In the genomic region with DNA sequence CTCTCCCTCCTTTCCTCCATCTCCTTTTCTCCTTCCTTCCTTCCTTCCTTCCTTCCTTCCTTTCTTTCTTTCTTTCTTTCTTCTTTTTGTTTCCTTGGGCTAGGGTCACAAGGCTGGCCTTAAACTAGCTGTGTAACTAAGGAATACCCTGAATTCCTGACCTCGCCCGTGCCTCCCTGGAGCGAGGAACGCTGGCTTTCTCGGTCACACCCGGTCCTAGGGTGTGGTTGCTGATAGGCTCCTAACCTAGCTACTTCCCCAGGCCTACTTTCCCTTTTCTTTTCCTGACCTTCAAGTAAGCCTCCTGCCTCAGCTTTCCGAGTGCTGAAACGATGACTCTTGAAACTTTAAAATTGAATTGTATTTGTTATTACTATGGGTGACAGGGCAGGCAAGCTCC, we compare ENCODE assay signal across 9 mouse cellular contexts. TPM values are rescaled to one million over a fixed set of nuclear protein-coding genes. Genes with fewer than 3 reads are reported as not detected.
DNase-seq lines count a peak whose midpoint lies in the region; ATAC-seq and TF ChIP-seq lines count a peak whose summit lies in the region.
"Had no signal": no experiment of that assay in that cellular context is flagged by ENCODE, and none has a peak within 500 bp of the region (broad histone marks: within the 10 kb centered on the region; RNA-seq: fewer than 3 reads in every experiment).

No protein-coding gene starts in this region.

- DNase-seq in forebrain, embryonic 10.5 days (ENCODE audit: extremely low spot score, low spot score): no peak
- DNase-seq in forebrain, embryonic 11.5 days (ENCODE audit: low spot score): no peak
- peak; percentile 8 for DNase-seq in lung, embryonic 14.5 days
- DNase-seq in lung, postnatal 14 days: no peak
- DNase-seq in large intestine, adult 2 months (ENCODE audit: low read depth, low spot score): peak; percentile 71
- DNase-seq in cerebellum, postnatal 25 days: no peak
- DNase-seq in layer of hippocampus, postnatal 14 days (ENCODE audit: low spot score in 2 of 2): no peak

- no peak overlapping the region for H3K4me2 ChIP-seq in forebrain, embryonic 11.5 days (ENCODE audit: low read depth, low read length, severe bottlenecking)
- no peak overlapping the region for H3K4me2 ChIP-seq in lung, embryonic 14.5 days
- H3K4me2 ChIP-seq in stomach, embryonic 14.5 days (replicated peaks; ENCODE audit: low read depth, low read length): no peak overlapping the region

- TF ChIP-seq CTCF in lung, embryonic 14.5 days (IDR thresholded peaks at IDR 0.05; ENCODE audit: low read depth): no peak

- no peak overlapping the region for H3K4me3 ChIP-seq in forebrain, embryonic 10.5 days
- H3K4me3 ChIP-seq in forebrain, embryonic 11.5 days (ENCODE audit: low read depth, low read length): no peak overlapping the region
- H3K4me3 ChIP-seq in lung, embryonic 14.5 days (ENCODE audit: low read depth, low read length): no peak overlapping the region
- H3K4me3 ChIP-seq in stomach, embryonic 14.5 days (ENCODE audit: low read depth, low read length): no peak overlapping the region

- H3K9me3 ChIP-seq in forebrain, embryonic 10.5 days: peaks cover 5% of the 10 kb centered on the region; the same call in 1 of the 2 replicates
- no peaks in the 10 kb centered on the region for H3K9me3 ChIP-seq in forebrain, embryonic 11.5 days (ENCODE audit: control insufficient read depth, low read length)
- H3K9me3 ChIP-seq in lung, embryonic 14.5 days (ENCODE audit: low read depth, low read length): no peaks in the 10 kb centered on the region
- no peaks in the 10 kb centered on the region for H3K9me3 ChIP-seq in stomach, embryonic 14.5 days (ENCODE audit: control insufficient read depth, low read depth, low read length)

- 61% methylated on average over 8 of the region's 8 CpGs for WGBS in forebrain, embryonic 10.5 days
- 68% methylated on average over 8 of the region's 8 CpGs for WGBS in forebrain, embryonic 11.5 days
- whole genome bisulfite sequencing in lung, embryonic 14.5 days: 32% methylated on average over 8 of the region's 8 CpGs
- 17% methylated on average over 8 of the region's 8 CpGs for WGBS in large intestine, adult 2 months
- WGBS in stomach, embryonic 14.5 days: 38% methylated on average over 8 of the region's 8 CpGs

- H3K4me1 ChIP-seq in forebrain, embryonic 10.5 days: peaks cover 42% of the 10 kb centered on the region
- peaks cover 8% of the 10 kb centered on the region; the same call in 1 of the 2 replicates for H3K4me1 ChIP-seq in forebrain, embryonic 11.5 days (replicated peaks; ENCODE audit: control insufficient read depth, insufficient read depth, low read length)
- 0 out of 2 replicates have a peak, but pooled peaks cover 9% of the 10 kb centered on the region for H3K4me1 ChIP-seq in lung, embryonic 14.5 days (ENCODE audit: insufficient read depth)
- H3K4me1 ChIP-seq in stomach, embryonic 14.5 days (ENCODE audit: control insufficient read depth, insufficient read depth, low read length): no peaks in the 10 kb centered on the region; the same call in 1 of the 2 replicates

- H3K36me3 ChIP-seq in forebrain, embryonic 10.5 days (replicated peaks): no peaks in the 10 kb centered on the region
- H3K36me3 ChIP-seq in forebrain, embryonic 11.5 days (ENCODE audit: control insufficient read depth, insufficient read depth, low read length): no peaks in the 10 kb centered on the region
- H3K36me3 ChIP-seq in lung, embryonic 14.5 days (ENCODE audit: insufficient read depth): no peaks in the 10 kb centered on the region
- H3K36me3 ChIP-seq in stomach, embryonic 14.5 days (ENCODE audit: control insufficient read depth, insufficient read depth, low read length): no peaks in the 10 kb centered on the region

- no peak overlapping the region for H3K9ac ChIP-seq in forebrain, embryonic 11.5 days (ENCODE audit: low read length)
- no peak overlapping the region for H3K9ac ChIP-seq in lung, embryonic 14.5 days
- no peak overlapping the region for H3K9ac ChIP-seq in stomach, embryonic 14.5 days (replicated peaks; ENCODE audit: low read depth, low read length)

- no peaks in the 10 kb centered on the region for H3K27me3 ChIP-seq in forebrain, embryonic 10.5 days (ENCODE audit: poor library complexity, severe bottlenecking)
- no peaks in the 10 kb centered on the region for H3K27me3 ChIP-seq in forebrain, embryonic 11.5 days (ENCODE audit: control insufficient read depth, insufficient read depth, low read length)
- no peaks in the 10 kb centered on the region for H3K27me3 ChIP-seq in lung, embryonic 14.5 days (ENCODE audit: insufficient read depth, low read length)
- H3K27me3 ChIP-seq in stomach, embryonic 14.5 days (ENCODE audit: control insufficient read depth, insufficient read depth, low read length): no peaks in the 10 kb centered on the region

- ATAC-seq in forebrain, embryonic 11.5 days (replicated peaks; ENCODE audit: low FRiP score): no peak
- no peak for ATAC-seq in lung, embryonic 14.5 days (ENCODE audit: insufficient read depth)
- ATAC-seq in stomach, embryonic 14.5 days (ENCODE audit: insufficient number of reproducible peaks, insufficient read depth, low FRiP score, low read depth): no peak
- ATAC-seq: forebrain, embryonic 14.5 days had no signal

- peak overlapping the region; percentile 79; the same call in 1 of the 2 replicates for H3K27ac ChIP-seq in forebrain, embryonic 10.5 days
- no peak overlapping the region for H3K27ac ChIP-seq in forebrain, embryonic 11.5 days (ENCODE audit: low read depth, low read length)
- no peak overlapping the region for H3K27ac ChIP-seq in lung, embryonic 14.5 days (ENCODE audit: low read depth)
- peak overlapping the region; percentile 11; the same call in 1 of the 2 replicates for H3K27ac ChIP-seq in stomach, embryonic 14.5 days (ENCODE audit: low read length)

RNA-seq across cellular contexts. Expression of gene Ncoa3, which starts 23.0 kb away (rescaled TPM):
- 14.3 and 15.7 TPM in 2 replicates for polyA plus RNA-seq in forebrain, embryonic 10.5 days (2016; fragmentation: Nextera tagmentation; extraction: Ambion mirVana)
- polyA plus RNA-seq in forebrain, embryonic 11.5 days (2014; fragmentation: Nextera tagmentation; extraction: Ambion mirVana): 17.4 and 18.1 TPM in 2 replicates
- polyA plus RNA-seq in lung, embryonic 14.5 days (2014; fragmentation: Nextera tagmentation; extraction: Ambion mirVana): 17.4 and 17.7 TPM in 2 replicates
- polyA plus RNA-seq in large intestine, adult 2 months (2012; rRNA removed): 19.6 and 27.8 TPM in 2 replicates
- polyA plus RNA-seq in stomach, embryonic 14.5 days (2014; fragmentation: Nextera tagmentation; extraction: Ambion mirVana): 22.8 and 25.7 TPM in 2 replicates
- 10 to 100 TPM; 32.0 to 32.6 TPM for total RNA-seq in layer of hippocampus, postnatal 14 days (2021)

Comparison
In these comparisons a context has a peak if more than half of its experiments do, and no peak if none do; other contexts are left out.
1. DNase-seq: peak in lung, embryonic 14.5 days (single experiment) and large intestine, adult 2 months (single experiment); none in forebrain, embryonic 10.5 days (single experiment), forebrain, embryonic 11.5 days (single experiment), lung, postnatal 14 days (single experiment), cerebellum, postnatal 25 days (0 of 2) and layer of hippocampus, postnatal 14 days (0 of 2).
2. H3K27ac ChIP-seq: peak in forebrain, embryonic 10.5 days (single experiment) and stomach, embryonic 14.5 days (single experiment); none in forebrain, embryonic 11.5 days (single experiment) and lung, embryonic 14.5 days (single experiment).